Mouse (Mus musculus) liver, embryonic 15.5 days (tissue): ENCODE results near the gene Cox17. TPM values are rescaled to one million over a fixed set of nuclear protein-coding genes. Genes with fewer than 3 reads are reported as not detected.

ENCODE experiments used
- ATAC-seq: fragments of 200-750 bp; cut with Nextera tagmentation; 2 replicates; pipeline ENCODE4 v1.8.0; 2017; ENCODE audit warnings: moderate number of reproducible peaks, mild to moderate bottlenecking, moderate library complexity; ENCODE audit not compliant: insufficient read depth
- H3K27ac ChIP-seq: fragments of 300-500 bp; sonication (generic); replicated peaks from 2 replicates; pipeline ENCODE4 v1.5.1; 2015; ENCODE audit warnings: mild to moderate bottlenecking, inconsistent platforms
- H3K27me3 ChIP-seq: fragments of 300-500 bp; sonication (generic); 2 replicates; pipeline ENCODE4 v1.6.1; 2015; ENCODE audit warnings: mild to moderate bottlenecking, inconsistent platforms
- H3K36me3 ChIP-seq: fragments of 300-500 bp; sonication (generic); replicated peaks from 2 replicates; pipeline ENCODE4 v1.6.1; 2015; ENCODE audit warnings: moderate library complexity, mild to moderate bottlenecking, inconsistent platforms
- H3K4me1 ChIP-seq: fragments of 300-500 bp; sonication (generic); replicated peaks from 2 replicates; pipeline ENCODE4 v1.6.1; 2015; ENCODE audit warnings: inconsistent platforms
- H3K4me2 ChIP-seq: fragments of 300-500 bp; sonication (generic); 2 replicates; pipeline ENCODE4 v1.6.1; 2015; ENCODE audit warnings: moderate library complexity, mild to moderate bottlenecking, inconsistent platforms
- H3K4me3 ChIP-seq: fragments of 300-500 bp; sonication (generic); replicated peaks from 2 replicates; pipeline ENCODE4 v1.5.1; 2015; ENCODE audit warnings: mild to moderate bottlenecking, inconsistent platforms
- H3K9ac ChIP-seq: fragments of 300-500 bp; sonication (generic); 2 replicates; pipeline ENCODE4 v1.6.1; 2015; ENCODE audit warnings: moderate library complexity, mild to moderate bottlenecking, inconsistent platforms
- H3K9me3 ChIP-seq: fragments of 300-500 bp; sonication (generic); replicated peaks from 2 replicates; pipeline ENCODE4 v1.6.1; 2016; ENCODE audit warnings: inconsistent platforms
- WGBS: fragments of 180-500 bp; shearing (Covaris S2); methylation state at CpG from one replicate; pipeline ENCODE4 v1.1.7; 2015; ENCODE audit warnings: mixed read lengths; ENCODE audit not compliant: insufficient replicate concordance; 5-methylcytosine and 5-hydroxymethylcytosine counted together
- polyA plus RNA-seq: library from polyadenylated mRNA; unstranded; fragments of >200 nt; fragmentation: Nextera tagmentation; extraction: Ambion mirVana; gene quantifications from 2 replicates; pipeline ENCODE4 v1.2.1, GENCODE M21; 2015

The Cox17 gene
- polyA plus RNA-seq, 1 experiment from 2014 or later: 255 TPM

DNA sequence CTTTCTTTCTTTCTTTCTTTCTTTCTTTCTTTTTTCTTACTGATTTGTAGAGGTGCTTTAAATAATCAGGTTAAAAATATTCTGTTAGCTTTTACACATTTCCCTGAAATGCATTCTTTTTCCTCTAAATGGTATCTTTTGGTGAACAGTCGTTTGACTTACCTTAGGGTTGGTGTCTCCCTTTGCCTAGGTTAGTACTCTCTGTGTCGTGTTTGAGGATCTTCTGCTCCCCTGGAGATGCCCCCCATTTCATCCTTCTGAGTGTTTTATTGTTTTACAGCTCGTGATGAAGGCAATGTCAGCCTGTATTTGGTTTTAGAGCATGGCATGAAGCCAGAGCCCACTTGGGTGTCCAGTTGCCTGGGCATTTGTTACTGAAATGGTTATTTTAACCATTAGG, 32.7 kb downstream of the Cox17 start:
- Histone ChIP-seq H3K27me3 (no peaks in the 10 kb centered on the region), H3K4me2 (no peak overlapping the region), H3K9me3 (no peaks in the 10 kb centered on the region), H3K4me3 (no peak overlapping the region), H3K36me3 (peaks cover 33% of the 10 kb centered on the region), H3K4me1 (peaks cover 68% of the 10 kb centered on the region), H3K27ac (no peak overlapping the region), H3K9ac (no peak overlapping the region)
- WGBS: 33% methylated on average over 3 of the region's 3 CpGs
- ATAC-seq: no peak

DNA sequence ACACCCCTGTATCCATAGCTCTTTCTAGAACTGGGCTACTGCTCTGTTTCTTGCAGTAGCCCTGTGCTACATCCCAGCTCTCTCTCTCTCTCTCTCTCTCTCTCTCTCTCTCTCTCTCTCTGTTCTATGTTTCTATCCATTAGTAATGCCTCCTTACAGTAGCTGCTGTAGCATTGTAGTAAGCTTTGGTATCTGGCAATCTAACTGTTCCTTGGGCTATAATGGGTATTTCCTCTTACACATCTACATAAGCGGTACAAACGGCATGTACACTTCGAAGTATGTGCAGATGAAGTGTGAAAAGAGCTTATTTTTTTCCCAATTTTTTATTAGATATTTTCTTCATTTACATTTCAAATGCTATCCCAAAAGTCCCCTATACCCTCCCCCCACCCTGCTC, 33.1 kb downstream of the Cox17 start:
- H3K4me3 ChIP-seq: no peak overlapping the region
- no peak overlapping the region for H3K9ac ChIP-seq
- no peaks in the 10 kb centered on the region for H3K9me3 ChIP-seq
- H3K27me3 ChIP-seq: no peaks in the 10 kb centered on the region
- no peak overlapping the region for H3K4me2 ChIP-seq
- H3K36me3 ChIP-seq: peaks cover 33% of the 10 kb centered on the region
- WGBS: 72% methylated on average over 3 of the region's 3 CpGs
- H3K4me1 ChIP-seq: peaks cover 68% of the 10 kb centered on the region
- no peak for ATAC-seq
- no peak overlapping the region for H3K27ac ChIP-seq

DNA sequence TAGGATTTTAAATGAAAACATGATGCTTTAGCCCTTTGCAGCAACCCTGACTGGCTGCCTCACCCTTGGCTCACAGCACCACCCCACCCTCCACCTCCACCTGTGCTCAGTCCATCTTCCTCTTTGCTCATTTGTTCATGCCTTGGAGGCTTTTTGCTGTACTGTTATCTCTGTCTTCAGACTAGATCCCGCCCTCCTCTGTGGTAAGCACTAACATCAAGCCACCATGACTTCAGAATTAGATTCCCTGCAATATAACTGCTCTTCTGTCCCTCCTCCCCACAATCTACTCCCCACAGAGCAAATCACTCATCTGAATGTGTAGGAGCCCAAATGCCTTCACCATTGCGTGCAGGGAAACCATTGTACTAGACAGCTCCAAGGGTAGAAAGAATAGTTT, 36.9 kb downstream of the Cox17 start:
- Histone ChIP-seq H3K4me2 (peak overlapping the region; percentile 16; the same call in 1 of the 2 replicates), H3K27me3 (no peaks in the 10 kb centered on the region), H3K4me1 (peaks cover 65% of the 10 kb centered on the region), H3K9me3 (no peaks in the 10 kb centered on the region), H3K4me3 (no peak overlapping the region), H3K36me3 (peaks cover 3% of the 10 kb centered on the region), H3K27ac (peak overlapping the region; percentile 60), H3K9ac (no peak overlapping the region)
- ATAC-seq: peak; percentile 77
- 16% methylated on average over 2 of the region's 2 CpGs for WGBS

GRCm38 (mm10) chr16:38385184-38385634, 38.4 kb downstream of the Cox17 start:
- Histone ChIP-seq H3K36me3 (no peaks in the 10 kb centered on the region), H3K4me2 (no peak overlapping the region), H3K9ac (no peak overlapping the region), H3K27ac (peak overlapping the region; percentile 60; the same call in 1 of the 2 replicates), H3K4me3 (no peak overlapping the region), H3K4me1 (peaks cover 54% of the 10 kb centered on the region), H3K27me3 (no peaks in the 10 kb centered on the region), H3K9me3 (no peaks in the 10 kb centered on the region)
- ATAC-seq: no peak
- 77% methylated on average over 6 of the region's 6 CpGs for WGBS

DNA sequence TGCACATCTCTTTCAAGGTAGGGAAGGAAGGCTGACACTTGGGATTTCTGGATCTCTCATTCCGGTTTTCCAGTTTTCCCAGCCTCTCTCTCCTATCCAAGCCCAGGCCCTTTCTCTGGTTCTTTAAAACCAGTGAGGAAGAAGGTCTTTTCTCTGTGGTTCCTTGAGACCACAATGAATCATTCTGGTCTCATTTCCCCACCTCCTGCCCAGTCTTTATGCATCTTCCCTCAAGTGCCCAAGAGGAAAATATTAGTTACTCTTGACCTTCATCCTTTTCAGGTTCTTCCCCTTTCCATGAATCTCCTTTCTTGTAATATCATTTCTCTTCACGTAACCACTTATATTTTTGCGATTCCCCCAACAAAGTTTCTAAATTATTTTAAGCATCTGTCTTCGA, 38.9 kb downstream of the Cox17 start:
- no peaks in the 10 kb centered on the region for H3K9me3 ChIP-seq
- ATAC-seq: no peak
- H3K27me3 ChIP-seq: no peaks in the 10 kb centered on the region
- H3K4me1 ChIP-seq: peaks cover 54% of the 10 kb centered on the region
- H3K27ac ChIP-seq: no peak overlapping the region
- H3K36me3 ChIP-seq: no peaks in the 10 kb centered on the region
- no peak overlapping the region for H3K4me2 ChIP-seq
- no peak overlapping the region for H3K9ac ChIP-seq
- no peak overlapping the region for H3K4me3 ChIP-seq
- 78% methylated on average over 4 of the region's 4 CpGs for WGBS

DNA sequence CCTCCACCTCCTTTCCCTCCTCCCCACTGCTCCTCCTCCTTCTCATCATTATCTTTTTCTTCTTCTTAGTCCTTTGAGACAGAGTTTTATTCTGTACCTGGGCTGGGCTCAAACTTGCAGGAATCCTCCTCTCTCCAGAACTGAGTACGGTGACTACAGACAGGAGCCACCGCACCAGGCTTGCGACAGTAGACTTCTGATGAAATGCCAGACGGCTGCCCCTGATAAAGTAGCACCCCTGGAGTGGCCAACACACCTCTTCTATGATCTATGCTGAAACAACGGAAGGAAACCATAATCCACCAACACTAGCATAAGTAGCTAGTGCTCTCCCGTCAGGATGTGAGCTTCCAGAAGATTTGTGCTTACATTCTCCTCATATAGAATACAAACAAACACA, 40.6 kb downstream of the Cox17 start:
- ATAC-seq: peak; percentile 65
- no peaks in the 10 kb centered on the region for H3K9me3 ChIP-seq
- peak overlapping the region; percentile 42 for H3K4me2 ChIP-seq
- H3K4me3 ChIP-seq: no peak overlapping the region
- H3K36me3 ChIP-seq: no peaks in the 10 kb centered on the region
- 30% methylated on average over 6 of the region's 6 CpGs for WGBS
- H3K9ac ChIP-seq: no peak overlapping the region
- H3K27ac ChIP-seq: peak overlapping the region; percentile 53
- no peaks in the 10 kb centered on the region for H3K27me3 ChIP-seq
- H3K4me1 ChIP-seq: peaks cover 53% of the 10 kb centered on the region

DNA sequence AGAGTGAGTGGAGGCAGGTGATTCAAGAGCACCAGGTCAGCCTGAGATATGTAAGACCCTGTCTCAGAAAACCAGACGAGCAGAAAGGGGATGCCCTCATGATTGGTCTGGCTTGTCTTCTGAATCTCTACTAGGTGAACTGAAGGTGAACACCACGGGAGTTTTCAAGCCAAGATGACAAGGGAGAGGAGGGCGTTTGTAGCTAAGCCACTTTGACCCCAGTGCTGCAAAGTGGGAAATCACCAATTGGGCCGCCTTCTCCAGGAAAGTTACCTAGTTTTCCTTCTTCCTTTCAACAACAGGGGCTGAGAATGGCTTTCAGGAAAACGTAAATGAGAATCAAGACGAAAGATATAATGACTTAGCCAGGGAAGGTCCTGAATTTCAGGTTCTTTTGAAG, 42.0 kb downstream of the Cox17 start:
- Histone ChIP-seq H3K4me2 (no peak overlapping the region), H3K9ac (no peak overlapping the region), H3K9me3 (no peaks in the 10 kb centered on the region), H3K36me3 (no peaks in the 10 kb centered on the region), H3K4me1 (peaks cover 41% of the 10 kb centered on the region), H3K4me3 (no peak overlapping the region), H3K27me3 (no peaks in the 10 kb centered on the region), H3K27ac (no peak overlapping the region)
- 66% methylated on average over 6 of the region's 6 CpGs for WGBS
- no peak for ATAC-seq

DNA sequence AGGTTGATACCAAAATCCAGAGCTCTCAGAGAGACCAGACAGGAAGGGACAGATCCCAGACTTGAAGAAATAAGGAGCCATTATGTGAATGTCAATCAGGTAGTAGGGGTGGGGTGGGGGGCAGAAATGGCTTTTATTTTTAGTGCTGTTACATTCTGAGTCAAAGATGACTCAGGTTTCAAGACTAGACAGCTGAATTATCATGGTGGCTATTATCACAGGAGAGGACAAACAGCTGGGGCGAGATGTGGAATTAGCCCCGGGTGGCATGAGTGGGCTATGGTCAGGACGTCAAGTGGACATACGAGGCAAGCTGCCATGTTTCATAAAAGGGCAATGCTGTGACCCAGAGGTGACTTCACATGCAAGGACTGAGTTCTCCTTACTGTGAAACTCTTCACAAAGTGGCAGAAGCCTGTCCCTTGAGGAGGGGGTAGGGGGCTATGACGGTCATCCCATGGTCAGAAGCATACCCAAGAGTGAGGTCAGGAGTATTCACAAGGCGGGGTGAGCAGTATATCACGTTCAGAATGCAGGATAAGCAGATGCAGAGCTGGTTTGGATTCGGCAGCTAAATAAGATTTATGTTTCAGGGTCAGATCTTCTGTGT, 42.6 kb downstream of the Cox17 start:
- 65% methylated on average over 8 of the region's 8 CpGs for WGBS
- peaks cover 39% of the 10 kb centered on the region for H3K4me1 ChIP-seq

GRCm38 (mm10) chr16:38390322-38390721, 43.5 kb downstream of the Cox17 start:
- Histone ChIP-seq H3K27ac (no peak overlapping the region), H3K4me2 (no peak overlapping the region), H3K36me3 (no peaks in the 10 kb centered on the region), H3K9me3 (no peaks in the 10 kb centered on the region), H3K9ac (no peak overlapping the region), H3K4me3 (no peak overlapping the region), H3K27me3 (no peaks in the 10 kb centered on the region), H3K4me1 (peaks cover 35% of the 10 kb centered on the region)
- WGBS: 74% methylated on average over 7 of the region's 7 CpGs
- no peak for ATAC-seq

More for the DNA sequence above, 42.6 kb downstream of the Cox17 start:
- H3K27me3 ChIP-seq: no peaks in the 10 kb centered on the region
- no peak overlapping the region for H3K27ac ChIP-seq
- no peaks in the 10 kb centered on the region for H3K36me3 ChIP-seq
- no peak overlapping the region for H3K4me3 ChIP-seq
- H3K9me3 ChIP-seq: no peaks in the 10 kb centered on the region
- H3K4me2 ChIP-seq: no peak overlapping the region
- no peak for ATAC-seq
- H3K9ac ChIP-seq: no peak overlapping the region

GRCm38 (mm10) chr16:38392126-38392894, 45.5 kb downstream of the Cox17 start:
- H3K36me3 ChIP-seq: no peaks in the 10 kb centered on the region
- H3K27me3 ChIP-seq: no peaks in the 10 kb centered on the region
- WGBS: 77% methylated on average over 23 of the region's 23 CpGs
- no peak overlapping the region for H3K27ac ChIP-seq
- ATAC-seq: no peak
- no peak overlapping the region for H3K4me2 ChIP-seq
- peaks cover 28% of the 10 kb centered on the region for H3K4me1 ChIP-seq
- no peak overlapping the region for H3K4me3 ChIP-seq
- H3K9me3 ChIP-seq: no peaks in the 10 kb centered on the region
- H3K9ac ChIP-seq: no peak overlapping the region

GRCm38 (mm10) chr16:38394191-38394618, 47.4 kb downstream of the Cox17 start:
- no peak for ATAC-seq
- Histone ChIP-seq H3K4me1 (peaks cover 25% of the 10 kb centered on the region), H3K4me3 (no peak overlapping the region), H3K36me3 (no peaks in the 10 kb centered on the region), H3K4me2 (no peak overlapping the region), H3K27ac (no peak overlapping the region), H3K9ac (no peak overlapping the region), H3K27me3 (no peaks in the 10 kb centered on the region), H3K9me3 (no peaks in the 10 kb centered on the region)
- 53% methylated on average over 8 of the region's 8 CpGs for WGBS
